Mouse (Mus musculus) stomach, embryonic 15.5 days (tissue): Measurements from ENCODE around the gene Spty2d1. TPM values are rescaled to one million over a fixed set of nuclear protein-coding genes. Genes with fewer than 3 reads are reported as not detected.
"Not testable (repeated sequence)": the region's sequence is repeated elsewhere in the genome, so short reads cannot be mapped to it uniquely, and the experiment has no call there.

Experiments used
- ATAC-seq: fragments of 200-750 bp; cut with Nextera tagmentation; 2 replicates; pipeline ENCODE4 v1.8.0; 2017; ENCODE audit warnings: low read depth, moderate number of reproducible peaks, moderate TSS enrichment; ENCODE audit not compliant: insufficient read depth, low FRiP score
- H3K27ac ChIP-seq: fragments of 300-500 bp; sonication (generic); 2 replicates; pipeline ENCODE4 v1.5.1; 2015; ENCODE audit warnings: mild to moderate bottlenecking, inconsistent platforms
- H3K27me3 ChIP-seq: fragments of 300-500 bp; sonication (generic); replicated peaks from 2 replicates; pipeline ENCODE4 v1.6.1; 2015; ENCODE audit warnings: inconsistent platforms
- H3K36me3 ChIP-seq: fragments of 300-500 bp; sonication (generic); 2 replicates; pipeline ENCODE4 v1.6.1; 2015; ENCODE audit warnings: inconsistent platforms
- H3K4me1 ChIP-seq: fragments of 300-500 bp; sonication (generic); 2 replicates; pipeline ENCODE4 v1.6.1; 2015; ENCODE audit warnings: inconsistent platforms
- H3K4me2 ChIP-seq: fragments of 300-500 bp; sonication (generic); 2 replicates; pipeline ENCODE4 v1.6.1; 2015; ENCODE audit warnings: mild to moderate bottlenecking, inconsistent platforms
- H3K4me3 ChIP-seq: fragments of 300-500 bp; sonication (generic); replicated peaks from 2 replicates; pipeline ENCODE4 v1.5.1; 2015; ENCODE audit warnings: inconsistent platforms
- H3K9ac ChIP-seq: fragments of 300-500 bp; sonication (generic); 2 replicates; pipeline ENCODE4 v1.6.1; 2015; ENCODE audit warnings: inconsistent platforms
- H3K9me3 ChIP-seq: fragments of 300-500 bp; sonication (generic); 2 replicates; pipeline ENCODE4 v1.6.1; 2016; ENCODE audit warnings: inconsistent platforms
- WGBS: fragments of 180-500 bp; shearing (Covaris S2); methylation state at CpG from one replicate; pipeline ENCODE4 v1.1.7; 2015; 5-methylcytosine and 5-hydroxymethylcytosine counted together
- polyA plus RNA-seq: library from polyadenylated mRNA; unstranded; fragments of >200 nt; fragmentation: Nextera tagmentation; extraction: Ambion mirVana; gene quantifications from 2 replicates; pipeline ENCODE4 v1.2.1, GENCODE M21; 2015

Gene Spty2d1
- polyA plus RNA-seq, 1 experiment from 2014 or later, result 19.3 TPM

GRCm38 (mm10) chr7:47001125-47001899 lies 6.9 kb downstream of the Spty2d1 start:
- H3K4me1 ChIP-seq, result peaks cover 26% of the 10 kb centered on the region
- 0 out of 2 replicates have a peak overlapping the region, but pooled peaks have one; percentile 5 for H3K27ac ChIP-seq
- H3K36me3 ChIP-seq, result peaks cover 21% of the 10 kb centered on the region
- no peaks in the 10 kb centered on the region for H3K9me3 ChIP-seq
- 27% methylated on average over 5 of the region's 5 CpGs for WGBS
- H3K9ac ChIP-seq, result no peak overlapping the region
- H3K4me2 ChIP-seq, result no peak overlapping the region
- no peak overlapping the region for H3K4me3 ChIP-seq
- ATAC-seq, result no peak
- no peaks in the 10 kb centered on the region for H3K27me3 ChIP-seq

GRCm38 (mm10) chr7:47000644-47000983 lies 7.6 kb downstream of the Spty2d1 start:
- Histone ChIP-seq H3K4me1 (peaks cover 26% of the 10 kb centered on the region), H3K4me2 (no peak overlapping the region), H3K9ac (no peak overlapping the region)

DNA sequence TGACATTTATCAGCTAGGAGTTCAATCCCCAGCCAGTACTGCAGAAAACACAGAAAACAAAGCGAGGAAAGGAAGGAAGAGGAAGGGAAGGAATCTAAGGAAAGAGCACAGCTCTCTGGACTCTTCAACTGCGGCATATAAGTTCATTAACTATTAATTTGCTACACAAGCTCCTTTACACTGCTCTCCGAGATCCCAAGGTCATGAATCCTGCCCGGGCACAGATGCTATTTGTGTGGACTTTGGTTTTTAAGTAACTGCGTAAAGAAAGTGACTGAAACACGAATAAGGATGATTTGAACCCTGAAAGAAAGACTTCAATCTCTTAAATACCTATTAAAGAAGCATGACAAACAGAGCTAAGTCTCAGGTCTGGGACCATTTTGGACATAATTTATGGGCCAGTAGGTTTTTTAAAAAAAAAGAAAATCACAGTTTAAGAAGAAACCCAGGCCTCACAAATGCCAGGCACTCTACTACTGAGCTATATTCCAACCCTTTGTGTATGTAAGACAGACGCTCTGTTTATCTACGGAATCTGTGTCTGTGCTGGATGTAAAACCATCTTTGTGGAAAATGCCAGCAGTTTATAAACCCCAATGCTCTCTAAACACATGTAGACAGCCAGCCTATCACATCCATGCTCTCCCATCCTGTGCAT lies 8.1 kb downstream of the Spty2d1 start:
- H3K9me3 ChIP-seq, result no peaks in the 10 kb centered on the region
- peak overlapping the region; percentile 31; the same call in 1 of the 2 replicates for H3K27ac ChIP-seq
- no peaks in the 10 kb centered on the region for H3K27me3 ChIP-seq
- no peak overlapping the region for H3K4me3 ChIP-seq
- no peak overlapping the region for H3K9ac ChIP-seq
- ATAC-seq, result 0 out of 2 replicates have a peak, but pooled peaks have one; percentile 44
- H3K4me2 ChIP-seq, result no peak overlapping the region
- H3K36me3 ChIP-seq, result peaks cover 23% of the 10 kb centered on the region
- 53% methylated on average over 8 of the region's 8 CpGs for WGBS
- peaks cover 26% of the 10 kb centered on the region for H3K4me1 ChIP-seq

More at GRCm38 (mm10) chr7:47000644-47000983, 7.6 kb downstream of the Spty2d1 start:
- no peaks in the 10 kb centered on the region for H3K9me3 ChIP-seq
- H3K4me3 ChIP-seq, result no peak overlapping the region
- H3K27ac ChIP-seq, result peak overlapping the region; percentile 31; the same call in 1 of the 2 replicates
- ATAC-seq, result peak; percentile 55; the same call in 1 of the 2 replicates
- WGBS, result 24% methylated on average over 3 of the region's 3 CpGs
- H3K27me3 ChIP-seq, result no peaks in the 10 kb centered on the region
- peaks cover 21% of the 10 kb centered on the region for H3K36me3 ChIP-seq

DNA sequence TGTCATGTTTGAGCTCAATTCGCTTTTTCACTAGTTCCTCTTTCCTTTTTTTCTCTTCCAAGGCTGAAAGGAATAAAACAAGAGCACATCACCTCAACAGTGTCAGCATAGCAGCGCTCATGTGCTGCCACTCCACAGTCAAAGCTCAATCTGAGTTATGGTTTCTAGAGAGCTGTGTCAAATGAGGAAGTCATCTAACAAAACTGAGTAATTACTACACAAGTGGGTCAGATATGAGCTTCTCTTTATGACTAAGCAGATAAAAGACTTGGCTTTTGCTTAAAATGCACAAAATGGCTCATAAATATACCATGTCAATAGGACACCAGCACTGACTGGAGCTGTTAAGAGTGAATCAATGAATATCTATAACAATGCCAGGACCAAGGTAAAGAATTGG lies 9.3 kb downstream of the Spty2d1 start:
- H3K4me1 ChIP-seq, result peaks cover 26% of the 10 kb centered on the region; the same call in 1 of the 2 replicates
- H3K9me3 ChIP-seq, result no peaks in the 10 kb centered on the region
- H3K4me2 ChIP-seq, result no peak overlapping the region
- H3K36me3 ChIP-seq, result peaks cover 35% of the 10 kb centered on the region
- no peak overlapping the region for H3K27ac ChIP-seq
- H3K27me3 ChIP-seq, result no peaks in the 10 kb centered on the region
- ATAC-seq, result no peak
- no peak overlapping the region for H3K4me3 ChIP-seq
- 87% methylated on average over 2 of the region's 2 CpGs for WGBS
- H3K9ac ChIP-seq, result no peak overlapping the region

GRCm38 (mm10) chr7:46997644-46998395 lies 10.4 kb downstream of the Spty2d1 start:
- Histone ChIP-seq H3K4me3 (no peak overlapping the region), H3K9ac (no peak overlapping the region), H3K4me1 (peaks cover 19% of the 10 kb centered on the region; the same call in 1 of the 2 replicates), H3K4me2 (no peak overlapping the region), H3K36me3 (peaks cover 44% of the 10 kb centered on the region), H3K9me3 (no peaks in the 10 kb centered on the region), H3K27me3 (no peaks in the 10 kb centered on the region), H3K27ac (no peak overlapping the region)
- WGBS, result 81% methylated on average over 21 of the region's 21 CpGs
- ATAC-seq, result no peak

GRCm38 (mm10) chr7:46997008-46997407 lies 11.2 kb downstream of the Spty2d1 start:
- H3K27ac ChIP-seq, result no peak overlapping the region
- no peak overlapping the region for H3K4me3 ChIP-seq
- 89% methylated on average over 4 of the region's 4 CpGs for WGBS
- H3K9me3 ChIP-seq, result no peaks in the 10 kb centered on the region
- H3K36me3 ChIP-seq, result peaks cover 46% of the 10 kb centered on the region
- H3K4me1 ChIP-seq, result peaks cover 18% of the 10 kb centered on the region; the same call in 1 of the 2 replicates
- peak; percentile 56; the same call in 1 of the 2 replicates for ATAC-seq
- no peak overlapping the region for H3K9ac ChIP-seq
- no peaks in the 10 kb centered on the region for H3K27me3 ChIP-seq
- no peak overlapping the region for H3K4me2 ChIP-seq

GRCm38 (mm10) chr7:46995558-46995957 lies 12.7 kb downstream of the Spty2d1 start:
- no peak overlapping the region for H3K4me3 ChIP-seq
- H3K27me3 ChIP-seq, result no peaks in the 10 kb centered on the region
- 0 out of 2 replicates have a peak, but pooled peaks cover 9% of the 10 kb centered on the region for H3K4me1 ChIP-seq
- H3K9me3 ChIP-seq, result no peaks in the 10 kb centered on the region
- no peak overlapping the region for H3K27ac ChIP-seq
- ATAC-seq, result no peak
- WGBS, result 87% methylated on average over 3 of the region's 3 CpGs
- H3K9ac ChIP-seq, result no peak overlapping the region
- H3K4me2 ChIP-seq, result no peak overlapping the region
- peaks cover 46% of the 10 kb centered on the region for H3K36me3 ChIP-seq

- no peaks in the 10 kb centered on the region for H3K27me3 ChIP-seq
- 85% methylated on average over 8 of the region's 8 CpGs for WGBS
- H3K4me3 ChIP-seq, result no peak overlapping the region
- H3K36me3 ChIP-seq, result peaks cover 38% of the 10 kb centered on the region
- ATAC-seq, result no peak
- no peaks in the 10 kb centered on the region for H3K9me3 ChIP-seq
- H3K27ac ChIP-seq, result no peak overlapping the region
- H3K9ac ChIP-seq, result no peak overlapping the region
- no peak overlapping the region for H3K4me2 ChIP-seq
- H3K4me1 ChIP-seq, result no peaks in the 10 kb centered on the region
Measured at GRCm38 (mm10) chr7:46993079-46993478, 15.1 kb downstream of the Spty2d1 start.

DNA sequence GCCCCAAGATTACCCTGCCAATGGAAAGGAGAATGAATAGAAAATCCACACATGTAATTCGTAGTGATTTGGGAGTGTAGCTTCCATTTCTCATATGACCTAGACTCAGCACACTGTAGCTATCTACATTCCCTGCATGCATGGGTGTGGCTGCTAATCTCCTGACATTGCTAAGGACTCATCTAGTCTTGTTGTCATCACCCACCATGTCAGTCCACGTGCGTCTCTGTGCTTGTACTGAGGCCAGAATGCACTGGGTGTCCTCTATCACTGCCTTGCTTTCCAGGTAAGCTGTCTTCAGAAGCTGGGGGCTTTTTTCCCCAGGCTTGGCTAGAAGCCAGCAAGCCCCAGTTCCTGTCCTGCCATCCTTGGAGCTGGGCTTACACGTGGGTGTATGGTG lies 18.8 kb downstream of the Spty2d1 start:
- not testable (repeated sequence) for H3K27me3 ChIP-seq, H3K9ac ChIP-seq, H3K9me3 ChIP-seq, H3K4me2 ChIP-seq, H3K4me1 ChIP-seq, ATAC-seq, H3K27ac ChIP-seq, H3K4me3 ChIP-seq
- H3K36me3 ChIP-seq, result peaks cover 16% of the 10 kb centered on the region
- 66% methylated on average over 4 of the region's 4 CpGs for WGBS

DNA sequence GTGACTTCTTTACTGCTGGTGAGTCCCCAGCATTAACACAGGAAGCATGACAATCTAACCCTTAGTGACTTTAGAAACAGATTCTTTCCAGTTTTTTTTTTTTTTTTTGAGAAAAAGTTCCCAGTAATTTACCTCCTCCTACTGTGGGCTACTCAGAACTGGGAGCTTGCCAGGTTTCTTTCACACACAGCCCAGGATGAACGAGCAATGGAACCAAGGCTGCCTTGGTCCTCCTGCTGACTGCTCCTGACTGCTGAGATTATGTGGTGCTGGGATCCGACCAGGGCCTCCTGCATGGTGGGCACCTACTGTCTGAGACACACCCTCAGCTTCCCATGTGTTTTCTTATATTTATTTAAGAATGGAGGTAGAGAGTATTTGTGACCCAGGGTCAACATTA lies 21.1 kb downstream of the Spty2d1 start:
- WGBS, result 23% methylated on average over 2 of the region's 2 CpGs
- no peak overlapping the region for H3K9ac ChIP-seq

DNA sequence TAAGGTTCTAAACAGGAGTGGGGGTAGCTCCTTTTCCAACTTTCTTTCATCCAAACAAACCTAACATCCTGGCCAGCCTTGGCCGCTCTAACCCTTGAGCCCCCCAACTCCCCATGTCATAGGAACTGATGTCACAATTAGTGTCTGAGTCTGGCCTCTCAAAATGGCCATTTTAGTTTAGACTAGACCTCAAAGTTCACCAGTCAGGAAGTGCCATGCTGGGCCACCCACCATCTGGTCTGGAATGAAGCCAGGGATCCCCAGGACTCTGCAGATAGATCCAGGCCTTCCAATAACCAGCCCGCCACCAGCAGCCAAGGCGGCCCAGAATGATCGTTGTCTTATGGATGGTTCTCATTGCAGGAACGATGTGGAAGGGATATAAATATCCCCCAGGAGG lies 21.6 kb downstream of the Spty2d1 start:
- no peak for ATAC-seq
- 0 out of 2 replicates have a peak overlapping the region, but pooled peaks have one; percentile 35 for H3K27ac ChIP-seq
- 49% methylated on average over 5 of the region's 5 CpGs for WGBS

More for the DNA sequence above, 21.1 kb downstream of the Spty2d1 start:
- Histone ChIP-seq H3K36me3 (no peaks in the 10 kb centered on the region), H3K9me3 (no peaks in the 10 kb centered on the region), H3K4me2 (no peak overlapping the region), H3K4me1 (peaks cover 4% of the 10 kb centered on the region; the same call in 1 of the 2 replicates), H3K4me3 (no peak overlapping the region), H3K27me3 (no peaks in the 10 kb centered on the region), H3K27ac (peak overlapping the region; percentile 35; the same call in 1 of the 2 replicates)
- ATAC-seq, result 0 out of 2 replicates have a peak, but pooled peaks have one; percentile 39

More for the DNA sequence above, 21.6 kb downstream of the Spty2d1 start:
- Histone ChIP-seq H3K4me3 (no peak overlapping the region), H3K27me3 (no peaks in the 10 kb centered on the region), H3K9ac (no peak overlapping the region), H3K4me1 (peaks cover 4% of the 10 kb centered on the region; the same call in 1 of the 2 replicates), H3K36me3 (no peaks in the 10 kb centered on the region), H3K9me3 (no peaks in the 10 kb centered on the region), H3K4me2 (no peak overlapping the region)
